In the genomic region with DNA sequence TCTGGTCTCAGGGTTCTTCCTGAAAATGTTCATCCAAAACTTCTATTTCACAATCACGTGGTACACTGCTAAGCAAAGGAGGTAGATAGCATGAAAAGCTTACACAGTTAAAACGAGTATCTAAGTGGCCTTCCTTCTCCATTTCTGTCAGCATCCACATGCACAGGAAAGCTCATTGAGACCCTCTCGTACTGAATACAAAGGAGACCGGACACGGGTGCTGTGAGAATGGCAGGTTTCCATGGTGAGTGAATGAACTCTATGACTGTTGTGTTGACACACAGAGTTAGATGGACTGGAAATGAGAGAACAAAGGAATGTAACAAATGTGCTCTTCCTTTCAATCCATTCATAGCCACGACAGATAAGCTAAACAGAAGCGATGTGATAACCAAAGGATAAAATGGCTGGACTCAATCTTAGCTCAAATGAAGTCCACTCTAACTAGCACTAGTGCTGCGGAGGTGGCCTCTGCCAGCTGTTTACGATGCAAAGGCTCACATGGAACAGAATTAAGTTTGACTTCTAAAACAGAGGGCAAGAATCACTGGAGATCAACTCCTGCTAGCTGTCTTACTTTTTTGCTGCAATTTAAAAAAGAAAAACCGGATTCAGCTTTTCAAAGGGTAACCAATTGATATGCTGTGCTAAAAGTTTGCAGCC, we compare ENCODE assay signal across 12 mouse cellular contexts.
DNase-seq lines count a peak whose midpoint lies in the region; ATAC-seq and TF ChIP-seq lines count a peak whose summit lies in the region.
"Had no signal": no experiment of that assay in that cellular context is flagged by ENCODE, and none has a peak within 500 bp of the region (broad histone marks: within the 10 kb centered on the region; RNA-seq: fewer than 3 reads in every experiment).

No protein-coding gene starts in this region.

- H3K4me1 ChIP-seq in kidney, embryonic 16.5 days (ENCODE audit: insufficient read depth, low read length) = peaks cover 31% of the 10 kb centered on the region
- 0 out of 2 replicates have a peak, but pooled peaks cover 3% of the 10 kb centered on the region for H3K4me1 ChIP-seq in kidney, adult 2 months (ENCODE audit: control insufficient read depth, insufficient read depth, low read length)
- peaks cover 9% of the 10 kb centered on the region; the same call in 1 of the 2 replicates for H3K4me1 ChIP-seq in embryonic fibroblast, embryonic 13.5 days (ENCODE audit: control insufficient read depth, insufficient read depth, low read length)
- peaks cover 66% of the 10 kb centered on the region for H3K4me1 ChIP-seq in limb, embryonic 12.5 days (replicated peaks)
- H3K4me1 ChIP-seq: liver, embryonic 15.5 days had no signal

- no peak for DNase-seq in kidney, adult 2 months
- DNase-seq in retina, embryonic 14.5 days (ENCODE audit: low spot score) = peak; percentile 72
- DNase-seq in gastrocnemius, adult 18-20 months (ENCODE audit: low spot score) = no peak
- no peak for DNase-seq in layer of hippocampus, adult 9-10 months (ENCODE audit: low spot score)
- DNase-seq: cerebellum, postnatal 25 days; gastrocnemius, postnatal 36 days; thymus, adult 2 months had no signal

- H3K4me2 ChIP-seq in kidney, embryonic 16.5 days (replicated peaks; ENCODE audit: low read depth, low read length) = no peak overlapping the region
- peak overlapping the region; percentile 4; the same call in 1 of the 2 replicates for H3K4me2 ChIP-seq in limb, embryonic 12.5 days
- H3K4me2 ChIP-seq: liver, embryonic 15.5 days had no signal

- ATAC-seq in kidney, embryonic 16.5 days (ENCODE audit: low FRiP score, low TSS enrichment) = no peak; the same call in 1 of the 2 replicates
- no peak for ATAC-seq in limb, embryonic 12.5 days (ENCODE audit: insufficient number of reproducible peaks, insufficient read depth, low FRiP score, low TSS enrichment, low read depth)
- ATAC-seq in megakaryocyte progenitor cell, adult 5-6 weeks (replicated peaks; ENCODE audit: poor library complexity) = no peak

- 80% methylated on average over 10 of the region's 10 CpGs for WGBS in kidney, embryonic 16.5 days
- WGBS in kidney, adult 2 months = 88% methylated on average over 10 of the region's 10 CpGs
- 68% methylated on average over 10 of the region's 10 CpGs for WGBS in limb, embryonic 12.5 days

- H3K27ac ChIP-seq in kidney, embryonic 16.5 days (ENCODE audit: low read length) = 0 out of 2 replicates have a peak overlapping the region, but pooled peaks have one; percentile 8
- no peak overlapping the region for H3K27ac ChIP-seq in kidney, adult 2 months (ENCODE audit: insufficient read depth, low read depth, low read length)
- peak overlapping the region; percentile 28 for H3K27ac ChIP-seq in embryonic fibroblast, embryonic 13.5 days (ENCODE audit: insufficient read depth, low read length)
- H3K27ac ChIP-seq in limb, embryonic 12.5 days = peak overlapping the region; percentile 90
- H3K27ac ChIP-seq: liver, embryonic 15.5 days had no signal

- no peak overlapping the region for H3K9ac ChIP-seq in kidney, embryonic 16.5 days (replicated peaks; ENCODE audit: low read length)
- H3K9ac ChIP-seq in limb, embryonic 12.5 days (replicated peaks) = no peak overlapping the region
- H3K9ac ChIP-seq: liver, embryonic 15.5 days had no signal

- no peaks in the 10 kb centered on the region for H3K27me3 ChIP-seq in kidney, embryonic 16.5 days (ENCODE audit: insufficient read depth, low read length)
- H3K27me3 ChIP-seq in kidney, adult 2 months (replicated peaks; ENCODE audit: control insufficient read depth, insufficient read depth, low read length) = no peaks in the 10 kb centered on the region
- no peaks in the 10 kb centered on the region for H3K27me3 ChIP-seq in limb, embryonic 12.5 days
- H3K27me3 ChIP-seq: liver, embryonic 15.5 days had no signal

- H3K4me3 ChIP-seq in kidney, embryonic 16.5 days (ENCODE audit: low read length) = no peak overlapping the region
- H3K4me3 ChIP-seq in kidney, adult 2 months (ENCODE audit: insufficient read depth, low read depth, low read length) = no peak overlapping the region
- no peak overlapping the region for H3K4me3 ChIP-seq in embryonic fibroblast, embryonic 13.5 days (ENCODE audit: insufficient read depth, low read length)
- no peak overlapping the region for H3K4me3 ChIP-seq in limb, embryonic 12.5 days (replicated peaks)
- H3K4me3 ChIP-seq: liver, embryonic 15.5 days had no signal

- TF ChIP-seq POLR2A in kidney, adult 2 months (IDR thresholded peaks at IDR 0.05; ENCODE audit: low read depth, low read length) = no peak
- peak; percentile 25; the same call in 1 of the 2 replicates for TF ChIP-seq POLR2A in embryonic fibroblast, embryonic 13.5 days (IDR thresholded peaks at IDR 0.05; ENCODE audit: low read depth, low read length)

- no peaks in the 10 kb centered on the region for H3K9me3 ChIP-seq in kidney, embryonic 16.5 days (ENCODE audit: low read length)
- H3K9me3 ChIP-seq in limb, embryonic 12.5 days = no peaks in the 10 kb centered on the region
- H3K9me3 ChIP-seq: liver, embryonic 15.5 days had no signal

- no peak for TF ChIP-seq CTCF in kidney, adult 2 months (conservative IDR thresholded peaks at IDR 0.05; ENCODE audit: insufficient read depth, insufficient read length, low read depth, low read length)
- TF ChIP-seq CTCF in embryonic fibroblast, embryonic 13.5 days (IDR thresholded peaks at IDR 0.05; ENCODE audit: borderline replicate concordance, insufficient read depth, low read length) = no peak

- no peaks in the 10 kb centered on the region for H3K36me3 ChIP-seq in kidney, embryonic 16.5 days (ENCODE audit: insufficient read depth, low read length)
- no peaks in the 10 kb centered on the region for H3K36me3 ChIP-seq in kidney, adult 2 months (ENCODE audit: control insufficient read depth, insufficient read depth, low read length)
- no peaks in the 10 kb centered on the region for H3K36me3 ChIP-seq in limb, embryonic 12.5 days
- H3K36me3 ChIP-seq: liver, embryonic 15.5 days had no signal
